Mouse (Mus musculus): ENCODE data around the gene Phf20. TPM values are rescaled to one million over a fixed set of nuclear protein-coding genes. Genes with fewer than 3 reads are reported as not detected.

Gene Phf20
- polyA plus RNA-seq, 1 experiment from 2014 or later: 55.5 TPM

DNA sequence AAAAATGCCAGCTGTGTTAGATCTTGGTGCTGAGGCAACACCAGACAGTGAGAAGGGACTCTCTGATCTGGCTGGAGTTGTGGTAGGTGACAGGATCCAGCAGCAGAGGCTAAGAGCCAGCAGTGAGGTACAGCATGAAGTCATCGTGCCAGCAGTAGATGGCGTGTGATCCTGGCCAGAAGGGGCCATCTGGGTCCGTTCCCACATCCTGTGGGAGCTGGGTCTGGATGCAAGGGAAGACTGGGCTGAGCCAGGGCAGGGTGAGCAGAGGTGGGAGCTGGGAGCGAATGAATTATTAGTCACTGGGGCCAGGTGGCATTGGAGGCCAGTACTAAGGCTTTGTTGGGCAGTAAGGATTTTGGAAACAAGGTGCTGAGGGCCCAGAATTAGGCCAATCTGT is 85.0 kb downstream of the Phf20 start:
- peaks cover 7% of the 10 kb centered on the region for H3K36me3 ChIP-seq
- H3K4me1 ChIP-seq: no peaks in the 10 kb centered on the region
- H3K9me3 ChIP-seq: no peaks in the 10 kb centered on the region
- 0 out of 2 replicates have a peak overlapping the region, but pooled peaks have one; percentile 2 for H3K27ac ChIP-seq
- ATAC-seq (ENCODE audit: insufficient read depth, low FRiP score, low read depth): peak; percentile 76; the same call in 1 of the 2 replicates
- WGBS: 80% methylated on average over 4 of the region's 4 CpGs
- H3K4me2 ChIP-seq: no peak overlapping the region
- no peaks in the 10 kb centered on the region for H3K27me3 ChIP-seq (replicated peaks)
- H3K9ac ChIP-seq: no peak overlapping the region
- H3K4me3 ChIP-seq (replicated peaks): no peak overlapping the region

DNA sequence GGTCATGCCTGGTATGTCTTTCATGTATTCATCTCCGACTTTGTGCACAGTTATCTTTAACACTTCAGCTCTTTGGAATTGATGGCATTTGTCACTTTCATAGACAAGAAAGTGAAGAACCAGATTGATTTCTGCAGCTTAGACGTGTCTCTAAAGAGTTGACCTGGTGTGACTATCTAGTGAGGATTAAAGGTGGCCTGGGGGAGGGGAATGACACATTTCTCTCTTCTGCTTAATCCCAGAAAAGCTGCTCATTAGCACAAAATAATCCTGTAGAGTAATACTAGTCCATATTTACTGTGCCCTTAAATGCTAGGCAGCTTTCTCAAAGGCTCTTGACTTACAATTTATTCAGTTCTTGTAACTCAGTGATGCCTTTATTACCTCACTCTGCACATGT is 88.9 kb downstream of the Phf20 start:
- Histone ChIP-seq H3K9ac (no peak overlapping the region), H3K36me3 (peaks cover 15% of the 10 kb centered on the region), H3K27ac (no peak overlapping the region), H3K27me3 (replicated peaks) (no peaks in the 10 kb centered on the region), H3K4me1 (no peaks in the 10 kb centered on the region), H3K4me3 (replicated peaks) (no peak overlapping the region), H3K9me3 (no peaks in the 10 kb centered on the region), H3K4me2 (no peak overlapping the region)
- no peak for ATAC-seq (ENCODE audit: insufficient read depth, low FRiP score, low read depth)
- 74% methylated on average over 2 of the region's 2 CpGs for WGBS

DNA sequence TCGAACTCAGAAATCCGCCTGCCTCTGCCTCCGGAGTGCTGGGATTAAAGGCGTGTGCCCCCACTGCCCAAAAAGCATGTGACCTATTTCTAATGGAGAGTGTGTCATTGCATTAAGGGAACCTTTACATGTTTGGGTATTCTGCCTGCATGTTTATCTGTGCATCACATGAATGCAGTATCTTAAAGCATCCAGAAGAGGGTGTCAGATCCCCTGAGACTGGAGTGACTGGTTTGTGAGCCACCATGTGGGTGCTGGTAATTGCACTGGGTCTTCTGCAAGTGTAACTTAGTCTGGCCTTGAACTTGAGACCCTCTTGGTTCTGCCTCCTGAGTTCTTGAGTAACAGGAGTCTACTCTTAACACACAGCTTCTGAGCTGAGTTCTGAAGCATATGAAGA is 90.5 kb downstream of the Phf20 start:
- Histone ChIP-seq H3K4me2 (no peak overlapping the region), H3K9ac (no peak overlapping the region), H3K9me3 (no peaks in the 10 kb centered on the region), H3K4me3 (replicated peaks) (no peak overlapping the region), H3K4me1 (no peaks in the 10 kb centered on the region), H3K27ac (no peak overlapping the region), H3K36me3 (peaks cover 18% of the 10 kb centered on the region), H3K27me3 (replicated peaks) (no peaks in the 10 kb centered on the region)
- no peak for ATAC-seq (ENCODE audit: insufficient read depth, low FRiP score, low read depth)
- WGBS: 92% methylated on average over 4 of the region's 4 CpGs

DNA sequence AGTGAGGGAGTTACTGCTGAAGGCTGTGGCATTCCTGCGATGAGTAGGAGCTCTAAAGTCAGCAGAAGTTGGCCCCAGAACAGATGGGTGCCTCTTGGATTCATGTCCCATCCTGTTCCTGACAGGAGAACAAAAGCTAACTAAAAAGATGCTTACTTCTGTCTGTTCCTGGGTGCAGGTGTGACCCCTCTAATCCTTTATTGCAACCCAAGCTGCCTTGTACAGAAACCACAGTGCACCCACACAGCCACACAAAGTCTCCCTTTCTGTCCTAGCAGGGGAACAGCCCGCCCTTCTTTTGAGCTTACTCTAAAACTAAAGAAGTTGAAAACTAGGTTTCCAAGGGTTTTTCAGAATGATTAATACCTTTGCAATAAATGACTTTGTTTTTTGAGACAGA is 92.0 kb downstream of the Phf20 start:
- peaks cover 18% of the 10 kb centered on the region for H3K36me3 ChIP-seq
- no peaks in the 10 kb centered on the region for H3K4me1 ChIP-seq
- H3K27ac ChIP-seq: no peak overlapping the region
- no peak overlapping the region for H3K4me2 ChIP-seq
- 84% methylated on average over 2 of the region's 2 CpGs for WGBS
- ATAC-seq (ENCODE audit: insufficient read depth, low FRiP score, low read depth): no peak
- no peak overlapping the region for H3K4me3 ChIP-seq (replicated peaks)
- no peaks in the 10 kb centered on the region for H3K27me3 ChIP-seq (replicated peaks)
- H3K9ac ChIP-seq: no peak overlapping the region
- H3K9me3 ChIP-seq: no peaks in the 10 kb centered on the region

DNA sequence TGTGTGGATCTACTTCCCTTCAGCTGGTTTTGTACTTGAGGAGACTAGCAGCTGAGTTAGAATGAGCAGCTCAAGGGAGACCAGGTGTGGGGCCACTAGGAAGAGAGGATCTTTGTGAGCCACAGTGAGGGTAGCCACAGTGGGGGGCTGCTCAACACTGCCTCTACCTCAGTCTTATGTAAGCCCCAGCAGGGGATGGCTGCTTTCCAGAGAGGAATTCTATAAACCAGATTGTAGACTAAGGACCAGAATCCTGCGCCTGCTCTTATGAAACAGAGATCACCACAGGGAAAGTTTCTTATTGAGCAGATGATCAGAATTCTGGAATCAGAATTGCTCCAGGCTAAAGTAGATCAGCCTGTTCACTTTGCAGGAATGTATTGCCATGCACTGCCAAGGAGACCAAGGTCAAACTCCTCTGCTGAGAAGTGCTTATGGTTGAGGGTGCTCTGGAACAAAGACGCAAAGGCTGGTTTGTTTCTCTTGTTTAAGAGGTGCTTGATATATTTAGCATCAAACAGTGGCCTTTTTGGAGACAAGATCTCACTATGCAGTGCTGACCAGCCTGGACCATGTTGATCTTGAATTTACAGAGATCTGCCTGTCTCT is 93.4 kb downstream of the Phf20 start:
- Histone ChIP-seq H3K9ac (no peak overlapping the region), H3K27ac (no peak overlapping the region), H3K27me3 (replicated peaks) (no peaks in the 10 kb centered on the region), H3K4me3 (replicated peaks) (no peak overlapping the region), H3K9me3 (no peaks in the 10 kb centered on the region), H3K36me3 (peaks cover 28% of the 10 kb centered on the region), H3K4me1 (no peaks in the 10 kb centered on the region), H3K4me2 (no peak overlapping the region)
- 91% methylated on average over 2 of the region's 2 CpGs for WGBS
- no peak for ATAC-seq (ENCODE audit: insufficient read depth, low FRiP score, low read depth)

DNA sequence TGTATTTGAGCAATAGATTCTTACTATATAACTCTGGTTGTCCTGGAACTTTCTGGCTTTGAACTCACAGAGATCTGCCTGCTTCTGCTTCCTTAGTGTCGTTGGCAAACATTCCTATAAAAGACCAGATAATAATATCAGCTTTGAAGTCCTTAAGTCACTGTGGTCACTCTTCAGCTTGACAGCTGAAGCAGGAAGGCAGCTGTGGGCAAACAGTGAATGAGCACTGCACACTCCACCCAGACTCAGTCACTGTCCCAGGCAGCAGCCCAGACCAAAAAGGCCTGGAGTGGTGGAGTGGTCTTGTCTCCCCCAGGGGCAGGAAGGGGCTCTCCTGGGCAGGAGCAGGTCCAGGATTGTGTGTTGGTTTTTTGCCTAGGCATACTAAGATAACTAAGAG is 95.7 kb downstream of the Phf20 start:
- WGBS: 86% methylated on average over 1 of the region's 1 CpGs
- no peak for ATAC-seq (ENCODE audit: insufficient read depth, low FRiP score, low read depth)
- Histone ChIP-seq H3K4me1 (no peaks in the 10 kb centered on the region), H3K4me3 (replicated peaks) (no peak overlapping the region), H3K9me3 (no peaks in the 10 kb centered on the region), H3K27ac (no peak overlapping the region), H3K9ac (no peak overlapping the region), H3K36me3 (peaks cover 27% of the 10 kb centered on the region), H3K4me2 (no peak overlapping the region), H3K27me3 (replicated peaks) (no peaks in the 10 kb centered on the region)

DNA sequence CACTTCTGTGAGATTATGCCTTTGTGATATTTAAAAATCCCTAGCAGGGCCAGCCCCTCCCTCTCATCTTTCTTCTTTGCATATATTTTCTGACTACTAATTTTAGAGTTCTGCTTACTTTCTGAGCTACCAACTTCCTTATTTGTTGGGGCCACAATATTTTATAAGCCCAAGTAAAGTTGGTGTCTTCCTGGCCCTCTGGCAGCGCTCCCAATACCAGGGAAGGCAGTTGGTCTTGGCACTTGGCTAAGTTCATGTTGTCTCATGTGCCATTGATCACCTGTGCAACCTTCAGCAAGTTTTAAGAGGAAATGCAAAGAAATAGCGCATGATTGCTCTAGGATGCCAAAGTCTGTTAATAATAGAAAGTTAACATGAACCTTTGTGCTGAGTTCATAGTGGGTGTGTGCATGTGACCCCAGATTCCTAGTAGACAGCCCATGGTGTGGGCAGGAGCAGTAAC is 99.4 kb downstream of the Phf20 start:
- Histone ChIP-seq H3K9ac (no peak overlapping the region), H3K4me2 (no peak overlapping the region), H3K4me1 (no peaks in the 10 kb centered on the region; the same call in 1 of the 2 replicates), H3K9me3 (no peaks in the 10 kb centered on the region), H3K27ac (peak overlapping the region; percentile 6; the same call in 1 of the 2 replicates), H3K27me3 (replicated peaks) (no peaks in the 10 kb centered on the region), H3K4me3 (replicated peaks) (no peak overlapping the region), H3K36me3 (peaks cover 15% of the 10 kb centered on the region)
- 95% methylated on average over 2 of the region's 2 CpGs for WGBS
- ATAC-seq (ENCODE audit: insufficient read depth, low FRiP score, low read depth): no peak

GRCm38 (mm10) chr2:156296190-156296589 is 99.9 kb downstream of the Phf20 start:
- Histone ChIP-seq H3K27ac (peak overlapping the region; percentile 6; the same call in 1 of the 2 replicates), H3K36me3 (peaks cover 20% of the 10 kb centered on the region), H3K4me3 (replicated peaks) (no peak overlapping the region), H3K27me3 (replicated peaks) (no peaks in the 10 kb centered on the region), H3K4me2 (no peak overlapping the region), H3K4me1 (no peaks in the 10 kb centered on the region; the same call in 1 of the 2 replicates), H3K9me3 (no peaks in the 10 kb centered on the region), H3K9ac (no peak overlapping the region)
- WGBS: 75% methylated on average over 3 of the region's 3 CpGs
- ATAC-seq (ENCODE audit: insufficient read depth, low FRiP score, low read depth): 0 out of 2 replicates have a peak, but pooled peaks have one; percentile 50

- peaks cover 20% of the 10 kb centered on the region for H3K36me3 ChIP-seq
- no peaks in the 10 kb centered on the region; the same call in 1 of the 2 replicates for H3K4me1 ChIP-seq
- H3K4me3 ChIP-seq (replicated peaks): no peak overlapping the region
- H3K27me3 ChIP-seq (replicated peaks): no peaks in the 10 kb centered on the region
- ATAC-seq (ENCODE audit: insufficient read depth, low FRiP score, low read depth): peak; percentile 78
- no peak overlapping the region for H3K4me2 ChIP-seq
- H3K9ac ChIP-seq: no peak overlapping the region
- no peaks in the 10 kb centered on the region for H3K9me3 ChIP-seq
- 33% methylated on average over 3 of the region's 3 CpGs for WGBS
- H3K27ac ChIP-seq: 0 out of 2 replicates have a peak overlapping the region, but pooled peaks have one; percentile 26
These were observed 101.4 kb downstream of the Phf20 start for GRCm38 (mm10) chr2:156297653-156298052.

DNA sequence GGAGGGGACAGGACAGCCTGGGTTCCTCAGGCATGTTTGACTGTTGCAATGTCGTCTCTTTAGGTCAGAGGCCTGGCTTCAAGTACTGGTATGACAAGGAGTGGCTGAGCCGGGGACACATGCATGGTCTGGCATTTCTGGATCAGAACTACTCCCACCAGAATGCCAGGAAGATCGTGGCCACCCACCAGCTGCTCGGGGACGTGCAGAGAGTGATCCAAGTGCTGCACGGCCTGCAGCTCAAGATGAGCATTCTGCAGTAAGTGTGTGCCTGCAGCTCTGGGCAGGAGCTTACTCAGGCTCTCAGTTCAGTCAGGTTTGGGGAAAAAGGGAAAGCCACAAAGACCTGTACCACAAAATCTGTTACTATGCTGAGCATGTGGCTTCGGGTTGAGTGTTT is 102.2 kb downstream of the Phf20 start:
- WGBS: 65% methylated on average over 7 of the region's 7 CpGs
- no peak overlapping the region for H3K4me3 ChIP-seq (replicated peaks)
- no peaks in the 10 kb centered on the region for H3K9me3 ChIP-seq
- no peaks in the 10 kb centered on the region; the same call in 1 of the 2 replicates for H3K4me1 ChIP-seq
- no peak for ATAC-seq (ENCODE audit: insufficient read depth, low FRiP score, low read depth)
- no peak overlapping the region for H3K4me2 ChIP-seq
- H3K27me3 ChIP-seq (replicated peaks): no peaks in the 10 kb centered on the region
- no peak overlapping the region for H3K9ac ChIP-seq
- peaks cover 20% of the 10 kb centered on the region for H3K36me3 ChIP-seq
- 0 out of 2 replicates have a peak overlapping the region, but pooled peaks have one; percentile 26 for H3K27ac ChIP-seq

DNA sequence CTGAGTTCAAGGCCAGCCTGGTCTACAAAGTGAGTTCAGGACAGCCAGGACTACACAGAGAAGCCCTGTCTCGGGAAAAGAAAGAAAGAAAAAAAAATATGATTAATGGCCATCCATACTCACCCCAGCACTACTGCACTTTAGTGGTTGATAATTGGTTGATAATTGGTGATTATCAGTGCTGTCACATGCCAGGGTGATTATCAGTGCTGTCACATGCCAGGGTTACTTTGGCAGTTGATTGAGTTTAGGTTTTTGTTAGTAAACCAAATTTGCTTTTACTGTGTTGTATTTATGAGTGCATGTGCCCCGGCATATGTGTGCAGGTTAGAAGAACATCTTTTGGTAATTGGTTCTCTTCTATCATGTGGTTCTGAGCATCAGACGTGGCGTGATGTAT is 105.8 kb downstream of the Phf20 start:
- Histone ChIP-seq H3K4me3 (replicated peaks) (no peak overlapping the region), H3K9ac (no peak overlapping the region), H3K36me3 (peaks cover 23% of the 10 kb centered on the region), H3K4me2 (no peak overlapping the region), H3K9me3 (no peaks in the 10 kb centered on the region), H3K27me3 (replicated peaks) (no peaks in the 10 kb centered on the region), H3K27ac (no peak overlapping the region), H3K4me1 (no peaks in the 10 kb centered on the region; the same call in 1 of the 2 replicates)
- WGBS: 77% methylated on average over 4 of the region's 4 CpGs
- no peak for ATAC-seq (ENCODE audit: insufficient read depth, low FRiP score, low read depth)

DNA sequence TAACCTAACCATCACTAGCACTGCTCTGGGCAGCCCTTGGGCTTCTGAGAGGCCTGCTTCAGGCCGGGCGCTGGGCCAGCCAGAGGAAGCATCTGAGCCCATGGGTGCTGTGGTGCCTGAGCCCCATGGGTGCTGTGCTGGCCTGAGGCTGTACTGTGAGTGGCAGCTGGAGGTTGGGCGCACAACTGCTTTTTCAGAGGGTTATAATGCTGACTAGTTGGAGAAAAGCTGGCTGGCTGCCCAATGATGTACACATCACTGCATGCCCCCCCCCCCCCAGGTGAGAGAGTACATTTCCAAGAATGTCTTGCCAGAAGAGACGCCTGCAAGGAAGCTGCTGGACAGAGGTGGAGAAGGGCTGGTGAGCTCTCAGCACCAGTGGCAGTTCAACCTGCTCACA is 108.1 kb downstream of the Phf20 start:
- Histone ChIP-seq H3K27me3 (replicated peaks) (no peaks in the 10 kb centered on the region), H3K4me1 (no peaks in the 10 kb centered on the region; the same call in 1 of the 2 replicates), H3K4me2 (no peak overlapping the region), H3K9me3 (no peaks in the 10 kb centered on the region), H3K36me3 (peaks cover 23% of the 10 kb centered on the region), H3K9ac (no peak overlapping the region), H3K27ac (no peak overlapping the region), H3K4me3 (replicated peaks) (no peak overlapping the region)
- 95% methylated on average over 4 of the region's 4 CpGs for WGBS
- ATAC-seq (ENCODE audit: insufficient read depth, low FRiP score, low read depth): 0 out of 2 replicates have a peak, but pooled peaks have one; percentile 45

All from stomach, embryonic 15.5 days (tissue).